Mouse (Mus musculus) c-Kit-positive CD71-negative TER-119-negative erythroid progenitor cells, embryonic 14.5 days (primary cell): ENCODE measurements at regions not wholly inside any gene's neighbourhood (a gene's known extent, or its start where the extent isn't known, plus 50 kb on each side); places are given as distances from the start of the nearest gene placed in this dataset.

Experiments
- DNase-seq: peaks from one replicate; pipeline ENCODE4 v3.0.0-alpha.2; 2013; ENCODE audit warnings: low read depth

DNA sequence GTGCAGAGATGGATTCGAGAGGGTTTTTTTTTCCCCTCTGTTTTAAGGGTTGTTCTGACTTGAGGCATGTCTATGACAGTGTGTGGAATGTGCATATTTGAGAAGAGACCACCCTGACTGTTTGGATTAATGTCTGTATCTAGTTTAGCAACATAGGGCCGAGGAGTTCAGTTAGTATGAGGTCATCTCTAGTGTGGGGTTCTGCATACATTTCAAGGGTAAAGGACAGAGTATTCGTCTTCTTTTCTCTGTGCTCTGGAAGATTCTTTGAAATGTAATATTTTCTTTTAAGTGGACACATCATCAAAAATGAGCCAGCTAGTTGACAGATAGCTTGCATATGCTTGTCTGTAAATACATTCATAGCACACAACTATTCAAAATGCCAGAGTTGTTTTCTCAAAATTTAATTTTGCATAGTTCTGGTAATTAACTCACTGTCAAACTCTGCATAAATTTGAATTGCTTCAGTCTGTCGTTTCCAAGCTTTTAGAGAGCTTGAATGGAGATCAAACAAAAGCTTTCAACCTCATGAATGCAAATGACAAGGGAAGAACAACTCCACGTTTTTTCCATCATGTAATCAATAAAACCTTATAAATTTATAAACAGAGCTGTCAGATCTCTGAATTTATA lies 415.5 kb downstream of the Adamts20 start:
- DNase-seq, result no peak

DNA sequence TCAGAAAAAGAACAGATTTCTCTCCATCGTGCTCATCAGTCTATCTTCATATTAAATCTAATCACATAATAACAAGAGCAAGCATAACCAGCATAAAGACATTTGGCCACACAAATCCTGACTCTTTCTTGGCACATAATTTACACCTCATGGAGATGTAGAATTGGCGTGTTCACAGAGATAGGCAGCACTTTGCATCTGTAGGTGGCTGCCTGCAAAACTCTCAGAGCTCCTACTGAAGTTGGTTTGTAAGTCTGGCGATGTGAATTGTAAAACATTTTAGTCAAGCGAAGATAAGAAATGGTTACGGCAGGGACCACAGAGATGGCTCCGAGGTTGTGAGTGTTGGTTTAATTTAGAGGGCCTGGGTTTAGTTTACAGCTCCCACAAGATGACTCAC lies 419.0 kb downstream of the Adamts20 start:
- DNase-seq, result no peak

- no peak for DNase-seq
Measured at GRCm38 (mm10) chr15:94045131-94045756, 420.0 kb downstream of the Adamts20 start.

- DNase-seq, result no peak
Measured at GRCm38 (mm10) chr15:94032957-94033356, 432.3 kb downstream of the Adamts20 start.

GRCm38 (mm10) chr15:94025996-94026696 lies 430.5 kb upstream of the Prickle1 start:
- DNase-seq, result no peak

- DNase-seq, result no peak
Measured at GRCm38 (mm10) chr15:94025239-94025971, 429.7 kb upstream of the Prickle1 start.

GRCm38 (mm10) chr15:94024806-94025205 lies 429.1 kb upstream of the Prickle1 start:
- DNase-seq, result no peak

- DNase-seq, result no peak
Measured at GRCm38 (mm10) chr15:94024126-94024730, 428.5 kb upstream of the Prickle1 start.

GRCm38 (mm10) chr15:94023501-94023900 lies 427.8 kb upstream of the Prickle1 start:
- no peak for DNase-seq

DNA sequence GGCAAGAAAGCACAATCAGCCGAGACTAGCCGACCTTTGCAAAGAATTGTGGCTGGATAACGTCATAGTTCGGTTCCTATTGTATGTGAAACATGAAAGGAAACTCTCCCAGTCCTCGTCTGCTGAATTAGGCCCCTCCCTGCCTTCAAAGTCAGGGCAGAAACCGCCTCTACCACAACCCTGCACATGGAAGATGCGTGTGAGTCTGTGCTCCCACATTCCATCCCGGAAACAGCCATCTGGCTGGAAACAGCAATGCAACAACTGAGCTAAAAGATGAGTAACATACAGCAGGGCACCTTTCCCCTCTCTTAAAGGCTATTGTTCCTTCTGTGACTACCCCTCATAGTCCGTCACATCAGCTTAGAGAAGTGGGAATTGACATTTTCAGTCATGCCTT lies 422.1 kb upstream of the Prickle1 start:
- DNase-seq, result no peak

- DNase-seq, result no peak
Measured at GRCm38 (mm10) chr15:94011499-94011898, 415.8 kb upstream of the Prickle1 start.

DNA sequence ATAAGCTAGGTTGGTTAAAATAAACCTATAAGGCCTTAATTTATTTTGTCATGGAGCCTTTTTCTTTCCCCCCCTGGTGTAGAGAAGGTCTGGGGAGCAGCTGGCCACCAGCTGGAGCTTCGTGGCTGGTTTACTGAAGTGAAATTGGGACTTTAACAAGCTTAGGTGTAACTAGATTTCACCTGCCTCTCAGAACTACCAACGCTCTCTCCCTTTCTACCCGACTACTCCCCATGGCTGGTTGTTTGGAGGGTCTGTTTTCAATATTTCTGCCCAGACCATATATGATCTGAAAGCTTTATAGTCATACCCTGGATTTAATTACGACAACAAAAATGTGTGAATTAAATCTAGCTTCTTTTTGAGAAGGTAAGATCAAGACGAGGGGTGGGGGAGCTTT lies 410.4 kb upstream of the Prickle1 start:
- DNase-seq, result no peak

DNA sequence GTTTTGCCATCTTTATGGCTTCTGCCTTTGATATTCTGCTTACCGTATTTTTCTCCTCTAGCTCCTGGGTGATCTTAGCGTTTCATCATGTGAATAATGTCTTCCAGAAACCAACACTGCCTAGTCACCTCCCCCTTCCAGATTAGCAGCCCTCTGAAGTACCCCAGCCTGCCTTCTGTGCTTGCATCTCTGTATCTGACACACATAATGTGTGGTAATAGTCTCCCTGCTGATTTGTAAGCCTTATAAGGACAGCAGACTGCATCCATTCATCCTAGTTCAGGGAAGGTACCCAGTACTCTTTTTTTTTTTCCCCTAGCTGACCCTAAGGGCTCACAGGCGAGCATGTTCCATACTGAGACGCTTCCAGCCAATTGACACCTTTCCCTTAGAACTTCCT lies 409.2 kb upstream of the Prickle1 start:
- DNase-seq, result no peak

GRCm38 (mm10) chr15:94003145-94003544 lies 407.5 kb upstream of the Prickle1 start:
- no peak for DNase-seq

DNA sequence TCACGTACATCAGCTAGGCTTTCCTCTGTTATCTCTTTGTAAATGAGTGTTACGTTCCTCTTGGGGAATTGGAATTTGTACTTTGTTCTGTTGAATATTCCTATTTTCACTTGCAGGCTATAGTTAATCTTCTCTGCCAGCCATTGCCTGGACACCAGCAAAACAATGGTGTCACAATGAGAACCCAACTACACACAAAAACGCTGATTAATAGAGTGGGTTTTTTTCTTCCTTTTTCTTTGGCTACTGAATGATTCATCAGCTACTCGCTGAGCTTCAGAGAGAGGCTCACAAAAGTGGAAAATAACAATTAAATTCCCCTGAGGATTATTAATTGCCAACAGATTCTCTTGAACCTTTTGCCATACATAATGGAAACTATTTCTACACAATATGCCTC lies 398.9 kb upstream of the Prickle1 start:
- DNase-seq, result no peak

GRCm38 (mm10) chr15:93990139-93990538 lies 394.4 kb upstream of the Prickle1 start:
- DNase-seq, result no peak

GRCm38 (mm10) chr15:93988367-93988766 lies 392.7 kb upstream of the Prickle1 start:
- DNase-seq, result no peak

DNA sequence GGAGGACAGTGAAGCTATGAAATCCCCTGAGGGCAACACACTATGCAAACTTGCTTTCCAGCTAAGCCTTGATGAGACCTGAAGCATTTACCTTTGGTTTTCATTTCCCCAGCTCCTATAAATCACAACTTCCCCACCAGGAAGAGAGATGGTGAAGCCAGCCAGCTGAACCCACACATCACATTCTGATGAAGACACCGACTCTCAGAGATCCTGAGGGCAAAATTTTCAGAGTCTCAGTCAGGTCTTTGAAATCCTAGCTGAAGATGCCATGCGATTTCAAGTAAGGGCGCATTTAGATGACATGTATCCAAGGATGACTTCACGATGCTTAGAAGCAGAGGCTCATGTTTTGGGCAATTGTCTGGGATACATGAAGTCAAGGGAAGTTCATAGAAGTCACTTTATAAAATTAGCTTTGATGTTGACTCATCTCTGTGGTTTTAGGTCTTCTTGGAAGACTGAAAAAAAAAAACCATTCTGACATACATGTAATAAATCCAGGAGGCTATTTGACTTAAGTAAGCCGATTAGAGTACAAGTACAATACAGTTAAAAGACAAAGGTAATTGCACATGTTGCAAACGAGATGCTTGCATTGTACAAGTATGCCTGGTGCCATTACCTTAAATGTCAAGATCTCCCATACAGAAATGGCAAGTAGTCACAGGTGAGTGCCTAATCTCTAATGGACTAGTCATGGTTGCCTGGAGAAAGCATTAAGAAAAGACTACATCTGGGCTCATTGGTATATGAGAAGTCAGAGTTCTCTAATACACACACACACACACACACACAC lies 391.1 kb upstream of the Prickle1 start:
- no peak for DNase-seq

DNA sequence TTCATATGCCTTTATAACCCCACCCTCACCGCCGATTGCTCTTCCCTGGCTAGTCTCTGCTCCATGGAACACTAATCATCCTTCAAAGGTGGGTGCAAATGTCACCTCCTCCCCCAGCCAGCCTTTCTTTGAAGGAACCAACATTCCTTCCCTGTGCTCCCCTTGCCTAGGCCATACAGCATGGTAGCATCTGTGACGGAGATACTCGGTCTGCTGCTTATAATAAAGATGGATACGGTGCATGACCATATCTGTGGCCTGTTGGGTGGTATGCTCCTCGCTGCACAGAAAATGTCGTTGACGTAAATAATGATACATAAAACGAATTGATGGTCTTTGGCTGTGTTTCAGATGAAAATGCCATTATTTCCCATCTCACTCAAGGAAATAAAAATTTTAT lies 386.4 kb upstream of the Prickle1 start:
- DNase-seq, result no peak

- DNase-seq, result no peak
Measured at GRCm38 (mm10) chr15:93977494-93977893, 381.8 kb upstream of the Prickle1 start.

DNA sequence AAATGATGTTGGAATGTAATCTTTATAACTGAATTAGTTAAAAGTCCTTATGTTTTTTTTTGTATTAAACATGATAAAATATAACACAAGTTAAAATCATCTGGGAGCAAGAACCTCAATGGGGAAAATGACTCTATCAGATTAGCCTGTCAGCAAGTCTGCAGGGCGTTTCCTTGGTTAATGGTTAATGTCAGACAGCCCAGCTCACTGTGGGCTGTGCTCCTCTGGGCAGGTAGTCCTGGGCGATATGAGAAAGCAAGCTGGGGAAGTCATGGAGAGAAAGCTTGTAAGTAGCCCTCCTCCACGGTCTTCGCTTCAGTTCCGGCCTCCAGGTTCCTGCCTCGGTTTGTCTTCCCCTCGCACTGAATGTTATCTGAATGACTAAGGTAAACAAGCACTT lies 379.0 kb upstream of the Prickle1 start:
- DNase-seq, result no peak

DNA sequence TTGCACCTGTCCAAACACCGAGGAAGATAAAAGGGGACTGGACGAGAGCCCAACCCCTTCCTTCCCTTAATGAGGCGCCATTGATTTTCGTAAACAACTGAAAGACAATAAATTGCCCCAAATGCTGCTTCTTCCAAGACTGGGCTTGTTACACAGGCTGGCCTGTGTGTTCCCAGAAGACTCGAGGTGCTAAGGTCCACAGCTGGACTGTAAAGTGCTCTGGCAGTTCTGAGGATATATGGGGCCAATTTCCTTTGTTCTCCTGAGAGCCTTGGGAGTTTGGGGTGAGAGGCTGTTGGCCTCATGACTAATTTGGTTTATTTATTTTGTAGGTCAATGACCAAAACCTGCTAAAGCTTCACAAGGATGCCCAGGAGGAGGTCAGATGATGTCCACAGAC lies 377.3 kb upstream of the Prickle1 start:
- no peak for DNase-seq
